Mouse (Mus musculus) layer of hippocampus, adult 9-11 months (tissue): ENCODE measurements around the gene E330021D16Rik.

ENCODE experiments used
- DNase-seq: peaks from one replicate; pipeline ENCODE4 v3.0.0; 2022

E330021D16Rik gene

GRCm38 (mm10) chr6:136418889-136419835 lies 3.8 kb upstream of the E330021D16Rik start:
- DNase-seq: no peak

- no peak for DNase-seq
Observed at GRCm38 (mm10) chr6:136418333-136418848, 3.0 kb upstream of the E330021D16Rik start.

- DNase-seq: no peak
Observed at GRCm38 (mm10) chr6:136417864-136418263, 2.5 kb upstream of the E330021D16Rik start.

GRCm38 (mm10) chr6:136413856-136414362 lies 1.5 kb downstream of the E330021D16Rik start:
- no peak for DNase-seq

- no peak for DNase-seq
Observed at GRCm38 (mm10) chr6:136407608-136408192, 7.7 kb downstream of the E330021D16Rik start.

- no peak for DNase-seq
Observed at GRCm38 (mm10) chr6:136396860-136397259, 18.5 kb downstream of the E330021D16Rik start.

GRCm38 (mm10) chr6:136390262-136390661 lies 25.1 kb downstream of the E330021D16Rik start:
- no peak for DNase-seq

DNA sequence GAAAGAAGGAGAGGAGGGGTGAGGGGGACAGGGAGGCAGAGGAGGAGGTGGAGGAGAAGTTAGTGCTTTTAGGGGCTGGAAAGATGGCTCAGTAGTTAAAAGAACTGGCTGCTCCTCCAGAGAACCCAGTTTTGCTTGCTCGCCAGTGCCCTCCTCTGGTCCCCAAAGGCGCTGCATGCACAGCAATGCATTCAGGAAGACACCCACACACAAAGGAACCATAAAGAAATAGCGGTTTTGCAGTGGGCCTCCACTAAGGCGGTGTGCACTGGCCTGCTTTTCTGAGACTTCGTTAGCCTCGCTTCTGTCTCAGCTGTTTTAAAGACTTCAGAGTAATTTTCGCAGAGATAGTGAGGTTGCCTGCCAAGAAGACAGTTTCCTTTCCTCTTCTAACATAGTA lies 30.1 kb downstream of the E330021D16Rik start:
- DNase-seq: no peak

DNA sequence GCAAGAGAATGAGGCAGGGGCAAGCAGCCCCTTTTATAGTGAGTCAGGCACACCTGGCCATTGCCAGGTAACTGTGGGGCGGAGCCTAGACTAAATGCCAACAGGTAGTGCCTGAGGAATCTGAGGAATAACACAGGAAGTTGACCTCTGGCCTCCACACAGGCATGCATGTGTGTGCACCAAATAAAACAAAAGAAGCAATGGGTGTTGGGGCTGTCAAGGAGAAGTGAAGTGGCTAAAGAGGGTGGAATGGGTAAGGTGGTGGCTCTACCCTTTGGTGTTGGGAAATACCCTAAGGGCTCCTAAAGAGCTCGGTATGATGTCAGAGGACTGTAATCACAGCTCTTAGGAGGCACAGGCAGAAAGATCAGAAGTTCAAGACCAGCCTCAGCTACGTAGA lies 32.2 kb downstream of the E330021D16Rik start:
- no peak for DNase-seq

- DNase-seq: no peak
Observed at GRCm38 (mm10) chr6:136376097-136376496, 39.3 kb downstream of the E330021D16Rik start.

DNA sequence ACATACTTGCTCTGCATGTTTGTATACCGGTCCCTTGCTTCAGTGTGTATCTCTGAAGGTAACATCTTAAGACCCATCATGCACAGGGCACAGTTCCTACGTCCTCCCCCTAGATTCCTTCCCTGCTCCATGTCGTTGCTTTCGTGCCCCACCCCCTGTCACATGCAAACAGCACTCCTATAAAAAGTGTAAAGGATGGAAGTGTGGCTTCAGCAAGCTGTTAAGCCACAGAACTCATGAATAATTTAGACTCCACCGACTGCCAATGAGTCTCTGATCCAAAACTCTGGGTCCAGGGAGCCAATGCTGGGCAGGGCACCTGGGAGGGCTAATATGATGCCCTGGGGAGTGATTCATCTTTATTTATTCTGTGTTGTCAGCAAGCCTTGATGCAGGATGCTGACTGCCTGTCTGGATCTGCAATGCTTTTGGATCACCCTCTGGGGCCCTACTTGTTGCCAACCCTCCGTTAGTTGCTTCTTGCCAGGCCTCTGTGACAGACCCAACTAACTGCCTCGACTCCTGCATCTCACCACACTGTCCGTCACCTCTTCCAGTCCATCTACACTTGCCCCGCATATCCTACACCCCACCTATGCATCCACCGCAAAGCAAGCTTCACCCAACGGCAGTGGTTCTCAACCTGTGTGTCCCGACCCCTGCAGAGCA lies 50.8 kb downstream of the E330021D16Rik start:
- DNase-seq: peak; percentile 29

GRCm38 (mm10) chr6:136364008-136364407 lies 51.4 kb downstream of the E330021D16Rik start:
- no peak for DNase-seq

DNA sequence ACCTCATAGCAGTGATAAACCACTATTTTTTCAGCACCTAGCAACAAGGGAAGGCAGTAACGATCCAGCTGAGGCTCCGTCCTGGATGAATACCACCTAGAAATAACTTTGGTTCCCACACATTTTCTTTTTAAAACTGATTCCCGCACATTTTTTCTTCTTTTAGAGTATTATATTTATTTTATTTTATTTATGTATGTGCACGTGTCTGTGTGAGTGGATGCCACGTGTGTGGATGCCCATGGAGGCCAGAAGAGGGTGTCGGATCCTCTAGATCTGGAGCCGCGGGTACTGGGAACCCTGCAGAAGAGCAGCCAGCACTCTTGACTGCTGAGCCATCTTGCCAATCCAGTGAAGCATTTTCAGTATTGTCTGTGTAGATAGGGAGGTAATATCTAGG lies 52.1 kb downstream of the E330021D16Rik start:
- DNase-seq: no peak

GRCm38 (mm10) chr6:136358471-136358870 lies 56.9 kb downstream of the E330021D16Rik start:
- DNase-seq: peak; percentile 38

GRCm38 (mm10) chr6:136353399-136354184 lies 61.8 kb downstream of the E330021D16Rik start:
- DNase-seq: peak; percentile 78
